In the genomic region with DNA sequence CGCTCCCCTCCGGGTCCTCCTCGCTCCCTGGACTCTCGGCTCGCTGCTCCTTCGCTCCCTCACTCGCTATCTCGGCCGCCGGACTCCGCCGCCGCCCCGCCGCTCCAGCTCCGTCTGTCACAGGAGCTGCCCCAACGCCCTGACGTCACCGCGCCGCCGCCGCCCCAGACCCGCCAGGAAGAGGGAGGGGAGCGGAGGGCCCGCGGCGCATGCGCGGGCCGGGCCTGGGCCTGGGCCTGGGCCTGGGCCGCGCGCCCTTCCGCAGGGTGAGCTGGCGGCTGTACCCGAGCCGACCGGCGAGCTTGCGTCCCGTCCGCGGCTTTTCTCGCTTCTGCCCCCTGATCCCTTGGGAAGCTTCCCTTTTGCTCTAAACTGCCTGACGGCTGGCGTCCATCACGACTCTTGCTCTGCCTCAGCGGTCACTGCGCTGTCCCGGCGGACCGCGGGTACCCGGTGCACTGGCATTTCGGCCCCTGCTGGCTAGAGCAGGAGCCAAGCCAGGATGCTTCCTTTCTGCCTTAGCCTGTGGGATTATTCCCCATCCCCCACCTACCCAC, we compare ENCODE assay signal across 8 mouse cellular contexts. TPM values are rescaled to one million over a fixed set of nuclear protein-coding genes. Genes with fewer than 3 reads are reported as not detected.
A peak's percentile ranks its signal among the peaks of the same experiment; 100 is the strongest.
DNase-seq lines count a peak whose midpoint lies in the region; ATAC-seq lines count a peak whose summit lies in the region.

A gene (minus strand): TSS at position 436 of the 557 bp plus-strand sequence.

- peak within 1 kb of the TSS; percentile 90 for H3K4me2 ChIP-seq in heart, embryonic 14.5 days (ENCODE audit: low read length)
- peak within 1 kb of the TSS; percentile 91 for H3K4me2 ChIP-seq in liver, embryonic 13.5 days
- peak within 1 kb of the TSS; percentile 87 for H3K4me2 ChIP-seq in stomach, embryonic 16.5 days (ENCODE audit: low read depth, low read length)

- H3K9ac ChIP-seq in heart, embryonic 14.5 days (ENCODE audit: low read length) = peak within 1 kb of the TSS; percentile 100
- H3K9ac ChIP-seq in liver, embryonic 13.5 days = peak within 1 kb of the TSS; percentile 98
- H3K9ac ChIP-seq in stomach, embryonic 16.5 days (ENCODE audit: low read length) = peak within 1 kb of the TSS; percentile 99

- ATAC-seq in heart, embryonic 14.5 days (ENCODE audit: insufficient number of reproducible peaks, insufficient read depth, low FRiP score, low read depth) = peak; percentile 98
- ATAC-seq in liver, embryonic 13.5 days (ENCODE audit: low read depth) = peak; percentile 93
- peak; percentile 98 for ATAC-seq in stomach, embryonic 16.5 days (ENCODE audit: insufficient read depth, low FRiP score)

- H3K27me3 ChIP-seq in heart, embryonic 14.5 days (ENCODE audit: control insufficient read depth, insufficient read depth, low read length) = no peaks in the 10 kb centered on the region
- H3K27me3 ChIP-seq in liver, embryonic 13.5 days = no peaks in the 10 kb centered on the region
- H3K27me3 ChIP-seq in stomach, embryonic 16.5 days (ENCODE audit: control insufficient read depth, insufficient read depth, low read length) = no peaks in the 10 kb centered on the region

- H3K9me3 ChIP-seq in heart, embryonic 14.5 days (ENCODE audit: control insufficient read depth, low read length) = no peaks in the 10 kb centered on the region
- no peaks in the 10 kb centered on the region for H3K9me3 ChIP-seq in liver, embryonic 13.5 days (replicated peaks)
- no peaks in the 10 kb centered on the region for H3K9me3 ChIP-seq in stomach, embryonic 16.5 days (replicated peaks; ENCODE audit: control insufficient read depth, low read length)

- peak within 1 kb of the TSS; percentile 88 for H3K4me3 ChIP-seq in brown adipose tissue, adult 24 weeks (ENCODE audit: insufficient read depth, low read depth, low read length)
- H3K4me3 ChIP-seq in heart, embryonic 14.5 days (ENCODE audit: control insufficient read depth in 1 of 2, insufficient read depth in 1 of 2, low read depth in 1 of 2, low read length in 2 of 2) = peak within 1 kb of the TSS; percentile 92 to 97
- H3K4me3 ChIP-seq in liver, embryonic 13.5 days (replicated peaks) = peak within 1 kb of the TSS; percentile 98
- peak within 1 kb of the TSS; percentile 100 for H3K4me3 ChIP-seq in stomach, embryonic 16.5 days (replicated peaks; ENCODE audit: low read length)

- H3K4me1 ChIP-seq in brown adipose tissue, adult 24 weeks (ENCODE audit: control insufficient read depth, insufficient read depth, insufficient read length, low read length) = peaks cover 10% of the 10 kb centered on the region
- peaks cover 0 to 31% of the 10 kb centered on the region in 2 experiments; a peak in 3 of 4 replicates for H3K4me1 ChIP-seq in heart, embryonic 14.5 days (ENCODE audit: control insufficient read depth in 2 of 2, insufficient read depth in 2 of 2, low read length in 2 of 2)
- H3K4me1 ChIP-seq in liver, embryonic 13.5 days (replicated peaks) = peaks cover 38% of the 10 kb centered on the region
- peaks cover 14% of the 10 kb centered on the region for H3K4me1 ChIP-seq in stomach, embryonic 16.5 days (ENCODE audit: control insufficient read depth, insufficient read depth, low read length)

- peak within 1 kb of the TSS; percentile 98 for H3K27ac ChIP-seq in brown adipose tissue, adult 24 weeks (replicated peaks; ENCODE audit: low read depth, low read length)
- peak within 1 kb of the TSS; percentile 98 to 99 for H3K27ac ChIP-seq in heart, embryonic 14.5 days (replicated peaks in 1 of 2; ENCODE audit: control insufficient read depth in 1 of 2, insufficient read depth in 1 of 2, low read depth in 2 of 2, low read length in 2 of 2)
- H3K27ac ChIP-seq in liver, embryonic 13.5 days = peak within 1 kb of the TSS; percentile 99
- peak within 1 kb of the TSS; percentile 99 for H3K27ac ChIP-seq in stomach, embryonic 16.5 days (ENCODE audit: low read length)

- peak; percentile 98 for DNase-seq in CD4-positive, CD25-positive, alpha-beta regulatory T cell, adult 2 months (ENCODE audit: low read depth, low spot score)
- peak; percentile 61 for DNase-seq in fibroblast of lung, adult 2 months (ENCODE audit: low read depth)
- DNase-seq in kidney, postnatal 14 days = peak; percentile 98
- DNase-seq in liver, embryonic 13.5 days = peak; percentile 94
- DNase-seq in neural tube, embryonic 10.5 days (ENCODE audit: extremely low spot score, low spot score) = peak; percentile 96

- H3K36me3 ChIP-seq in heart, embryonic 14.5 days (ENCODE audit: control insufficient read depth, insufficient read depth, low read length) = no peaks in the 10 kb centered on the region
- no peaks in the 10 kb centered on the region for H3K36me3 ChIP-seq in liver, embryonic 13.5 days
- no peaks in the 10 kb centered on the region for H3K36me3 ChIP-seq in stomach, embryonic 16.5 days (ENCODE audit: control insufficient read depth, insufficient read depth, low read length)

- under 1% methylated on average over 37 of the region's 56 CpGs for WGBS in heart, embryonic 14.5 days
- WGBS in liver, embryonic 13.5 days (ENCODE audit: insufficient replicate concordance) = under 1% methylated on average over 56 of the region's 56 CpGs
- WGBS in stomach, embryonic 16.5 days = under 1% methylated on average over 54 of the region's 56 CpGs

RNA-seq across cellular contexts. Expression of the gene that starts here (rescaled TPM):
- polyA plus RNA-seq in brown adipose tissue, adult 24 weeks (2012; ENCODE audit: insufficient read depth, insufficient read length, missing spikeins) = 53.3 and 55.7 TPM in 2 replicates
- 66.6 and 71.4 TPM in 2 replicates for polyA plus RNA-seq in heart, embryonic 14.5 days (2014; fragmentation: Nextera tagmentation; extraction: Ambion mirVana)
- 38.9 and 49.9 TPM in 2 replicates for polyA plus RNA-seq in liver, embryonic 13.5 days (2015; fragmentation: Nextera tagmentation; extraction: Ambion mirVana)
- 30.9 and 35.7 TPM in 2 replicates for polyA plus RNA-seq in stomach, embryonic 16.5 days (2015; fragmentation: Nextera tagmentation; extraction: Ambion mirVana)

Comparison
In these comparisons a context has a peak if more than half of its experiments do, and no peak if none do; other contexts are left out.
1. Peak in every context shown above with its lines: DNase-seq, ATAC-seq, H3K4me3 ChIP-seq and H3K27ac ChIP-seq.